Mouse (Mus musculus): ENCODE results near the gene 1110008P14Rik.

GRCm38 (mm10) chr2:32389157-32389556, 7.4 kb upstream of the 1110008P14Rik start:
- TF ChIP-seq CTCF (IDR thresholded peaks at IDR 0.05; ENCODE audit: low read depth) = no peak
- TF ChIP-seq EP300 (IDR thresholded peaks at IDR 0.05; ENCODE audit: low read depth) = no peak
